Mouse (Mus musculus) urinary bladder, postnatal 10 days (tissue): Measurements from ENCODE around the gene Pygo2.

Experiments
- DNase-seq: peaks from one replicate; pipeline ENCODE4 v3.0.0; 2022; ENCODE audit warnings: low spot score

Pygo2 gene

GRCm38 (mm10) chr3:89430171-89431159 is at the start of gene Pygo2:
Pygo2 (plus strand) TSS chr3:89430214.
- DNase-seq = peak; percentile 87

DNA sequence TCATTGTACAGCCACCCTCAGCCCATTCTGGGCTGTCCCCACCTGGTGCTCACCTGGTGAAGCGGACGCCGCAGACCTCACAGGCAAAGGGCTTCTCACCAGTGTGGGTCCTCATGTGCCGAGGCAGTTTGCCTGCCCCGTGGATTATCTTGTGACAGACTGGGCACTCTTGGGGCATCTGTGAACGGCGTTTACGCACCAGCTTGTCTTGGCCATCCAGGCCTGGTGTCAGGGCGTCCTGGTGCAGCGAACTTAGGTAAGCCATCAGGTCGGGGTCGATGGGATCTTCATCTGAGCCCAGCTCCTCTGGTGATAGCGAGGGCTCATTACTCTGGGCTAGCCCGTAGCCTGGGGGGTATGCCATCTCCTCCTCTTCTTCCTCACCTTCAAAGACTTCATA is 49.7 kb upstream of the Pygo2 start:
- no peak for DNase-seq

- DNase-seq = no peak
These were observed 49.3 kb upstream of the Pygo2 start for GRCm38 (mm10) chr3:89380711-89381110.

- DNase-seq = no peak
These were observed 48.8 kb upstream of the Pygo2 start for GRCm38 (mm10) chr3:89381233-89381632.

DNA sequence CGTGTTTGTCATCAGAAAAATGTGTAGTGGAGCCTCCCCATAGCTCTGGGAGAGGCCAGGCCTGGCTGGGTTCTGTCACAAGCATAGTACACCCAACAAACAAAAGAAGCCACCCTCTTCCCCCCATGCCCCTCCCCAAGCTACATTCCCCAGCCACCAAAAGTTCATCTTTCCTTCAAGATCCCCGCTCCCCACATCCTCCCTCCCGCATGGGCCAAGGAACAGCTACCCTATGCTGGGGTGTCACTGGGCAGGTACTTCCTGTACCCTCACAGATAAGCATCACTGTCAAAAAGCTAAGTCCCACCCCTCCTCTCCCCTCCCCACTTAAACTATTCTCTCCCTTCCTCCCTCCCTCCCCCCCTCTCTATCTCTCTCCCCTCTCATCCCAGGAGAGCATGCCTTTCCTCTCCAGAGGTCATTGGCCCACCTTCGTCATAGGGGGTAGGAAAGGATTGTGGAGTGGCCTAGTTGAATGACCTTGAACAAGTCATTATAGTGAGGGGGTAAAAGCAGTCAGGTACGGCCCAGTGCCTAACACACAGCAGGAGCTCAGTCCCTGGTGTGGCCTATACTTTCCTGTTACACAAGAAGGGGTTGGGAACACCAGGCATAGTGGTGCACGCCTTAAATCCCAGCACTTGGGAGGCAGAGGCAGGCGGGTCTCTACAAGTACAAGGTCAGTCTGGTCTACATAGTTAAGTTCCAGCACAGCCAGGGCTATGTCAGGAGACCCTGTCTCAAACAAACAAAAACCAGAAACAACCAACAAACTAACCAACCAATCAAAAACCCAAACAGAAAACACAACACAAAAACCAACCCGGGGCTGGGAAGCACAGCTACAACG is 47.8 kb upstream of the Pygo2 start:
- DNase-seq = no peak

- no peak for DNase-seq
These were observed 47.1 kb upstream of the Pygo2 start for GRCm38 (mm10) chr3:89382950-89383349.

- no peak for DNase-seq
These were observed 46.3 kb upstream of the Pygo2 start for GRCm38 (mm10) chr3:89383651-89384255.

DNA sequence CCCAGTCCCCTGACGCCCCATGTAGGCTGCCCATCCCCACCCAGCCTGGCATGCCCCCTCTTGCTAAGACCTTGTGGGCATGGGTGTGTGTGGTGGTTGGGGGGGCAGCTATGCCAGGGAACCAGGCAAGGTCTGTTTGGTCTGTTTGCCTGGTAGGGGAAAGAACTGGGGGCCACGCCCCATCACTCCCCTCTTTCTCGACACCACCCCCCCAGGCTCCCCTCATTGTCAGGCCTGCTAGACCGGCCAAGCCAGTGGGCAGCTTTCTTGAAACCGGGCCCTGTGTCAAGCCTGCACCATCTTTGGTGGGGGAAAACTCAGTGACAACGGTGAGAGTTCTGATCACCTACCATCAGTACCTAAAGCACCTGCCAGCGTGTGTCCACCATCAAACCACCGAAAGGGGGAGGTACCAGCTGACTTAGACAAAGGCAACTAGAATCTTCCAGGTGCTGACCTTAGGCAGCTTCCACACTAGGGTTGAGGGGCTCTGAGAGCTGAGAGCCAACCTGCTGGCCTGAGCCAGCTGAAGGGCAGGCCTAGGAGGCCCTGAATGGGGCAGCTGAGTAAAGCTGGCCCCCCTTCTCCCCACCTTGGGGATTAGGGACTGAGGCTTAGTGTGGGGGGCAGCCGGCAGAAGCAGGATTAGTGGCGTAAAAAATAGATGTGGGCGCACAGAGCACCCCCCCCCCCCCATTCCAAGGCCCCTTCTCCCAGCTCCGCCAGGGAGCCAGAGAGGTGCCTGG is 45.5 kb upstream of the Pygo2 start:
- no peak for DNase-seq

- no peak for DNase-seq
These were observed 44.6 kb upstream of the Pygo2 start for GRCm38 (mm10) chr3:89385451-89385850.

GRCm38 (mm10) chr3:89386438-89387420 is 43.3 kb upstream of the Pygo2 start:
- no peak for DNase-seq

DNA sequence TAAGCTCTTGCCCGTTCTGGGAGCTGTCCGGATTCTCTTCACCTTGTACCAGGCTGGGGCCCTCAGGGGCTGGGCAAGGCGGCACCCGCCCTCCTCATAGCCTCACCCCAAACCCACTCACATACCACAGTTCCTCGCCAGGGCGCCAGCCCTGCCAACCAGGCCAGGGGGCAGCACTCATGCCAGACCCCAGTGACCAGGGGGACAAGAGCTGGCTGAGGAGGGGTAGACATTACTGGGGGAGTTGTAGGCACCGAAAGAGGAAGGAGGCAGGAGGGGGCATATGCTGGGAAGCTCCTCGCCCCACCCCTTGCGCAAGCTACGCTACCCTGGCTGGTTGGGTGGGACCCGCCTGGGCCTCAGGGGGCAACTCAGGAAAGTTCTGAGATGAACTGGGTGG is 42.4 kb upstream of the Pygo2 start:
- no peak for DNase-seq

GRCm38 (mm10) chr3:89388134-89388881 is 41.7 kb upstream of the Pygo2 start:
- DNase-seq = no peak

DNA sequence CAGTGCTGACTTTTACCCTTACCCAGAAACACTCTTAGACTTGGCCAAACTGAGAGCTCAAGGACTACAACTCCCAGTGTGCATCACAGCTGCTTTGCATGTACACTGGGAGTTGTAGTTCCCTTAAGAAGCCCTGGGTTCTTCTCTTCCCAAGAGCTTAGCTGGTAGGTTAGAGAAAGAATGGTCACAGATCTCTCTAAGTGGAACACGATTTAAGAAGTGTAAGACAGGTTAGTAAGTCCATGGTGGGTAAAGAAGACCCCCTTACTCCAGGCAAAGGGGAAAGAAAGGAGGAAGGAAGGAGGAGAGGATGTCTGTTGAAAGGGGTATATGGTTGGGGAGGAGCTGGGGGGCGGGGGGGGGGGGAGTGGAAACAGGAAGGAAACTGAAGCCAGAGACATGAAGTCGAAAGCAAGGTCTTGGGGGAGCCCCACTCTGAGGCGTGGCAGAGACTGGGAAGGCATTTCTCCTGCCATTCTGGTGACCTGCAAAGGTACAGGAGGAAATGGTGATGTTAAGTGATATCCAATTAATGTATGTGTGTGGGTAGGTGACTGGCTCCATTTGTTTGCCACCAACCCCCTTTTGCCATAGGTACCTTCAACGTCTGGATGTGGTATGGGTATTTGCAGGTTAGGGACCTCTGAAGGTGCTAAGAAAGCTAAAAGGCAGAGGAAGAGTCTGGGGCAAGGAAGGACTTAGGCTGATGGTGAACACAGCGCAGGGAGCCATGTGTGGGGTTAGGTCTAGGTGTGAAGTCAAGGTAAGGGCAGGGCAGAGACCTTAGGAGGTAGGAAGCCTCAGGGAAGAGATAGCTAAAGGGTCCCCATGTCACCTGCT is 40.9 kb upstream of the Pygo2 start:
- no peak for DNase-seq

GRCm38 (mm10) chr3:89390111-89390515 is 39.9 kb upstream of the Pygo2 start:
- DNase-seq = no peak

DNA sequence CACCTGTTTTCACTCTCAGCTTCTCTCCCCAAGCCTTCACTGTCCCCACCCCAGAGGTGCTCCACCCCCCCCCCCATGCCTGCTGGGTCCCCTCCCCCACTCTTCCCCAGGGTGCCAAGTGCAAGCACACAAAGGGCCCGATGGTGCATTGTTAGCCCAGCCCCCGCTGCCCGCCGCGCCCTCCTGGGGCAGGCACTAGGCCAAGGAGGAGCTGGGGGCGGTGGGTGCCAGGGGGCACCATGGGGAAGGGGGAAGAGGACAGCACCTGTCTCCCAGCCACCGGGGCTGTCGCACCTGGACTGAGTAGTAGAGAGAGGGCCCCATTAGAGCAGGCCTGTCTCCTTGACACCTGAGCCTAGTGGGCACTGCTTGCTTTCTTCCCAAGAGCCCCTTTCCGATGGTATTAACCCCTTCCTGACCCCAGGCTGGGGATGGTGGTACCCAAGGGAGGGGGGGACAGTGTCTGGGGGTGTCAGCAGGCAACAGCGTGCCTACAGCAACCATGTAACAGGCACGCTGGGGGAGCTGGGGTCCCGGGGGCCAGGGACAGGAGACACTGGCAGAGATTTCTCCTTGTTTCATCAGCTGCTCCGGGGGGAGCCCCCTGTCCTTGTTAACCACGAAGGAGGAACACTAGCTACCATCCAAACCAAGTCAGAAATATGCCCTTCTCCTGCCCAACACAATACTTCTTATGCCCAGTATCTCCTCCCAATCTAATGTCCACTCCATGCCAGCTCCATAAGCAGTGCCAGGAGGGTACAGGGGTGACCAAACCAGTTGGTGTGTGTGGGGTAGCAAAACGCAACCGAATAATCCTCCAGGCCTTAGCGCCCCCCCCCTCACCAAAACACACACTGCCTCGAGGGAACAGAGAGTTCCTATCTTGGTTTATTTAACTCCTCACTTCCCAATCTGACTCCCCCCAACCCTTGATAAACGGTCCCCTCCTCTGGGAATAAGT is 39.0 kb upstream of the Pygo2 start:
- no peak for DNase-seq

- DNase-seq = no peak
These were observed 38.1 kb upstream of the Pygo2 start for GRCm38 (mm10) chr3:89391663-89392511.

- no peak for DNase-seq
These were observed 37.1 kb upstream of the Pygo2 start for GRCm38 (mm10) chr3:89392871-89393311.
